Mouse (Mus musculus): ENCODE data around the gene Rab14. TPM values are rescaled to one million over a fixed set of nuclear protein-coding genes. Genes with fewer than 3 reads are reported as not detected.

Gene Rab14
- polyA plus RNA-seq, 1 experiment from 2014 or later = 426 TPM

GRCm38 (mm10) chr2:35165416-35165815 lies 35.5 kb downstream of the Rab14 start:
- no peak for ATAC-seq (ENCODE audit: low read depth)
- WGBS = 95% methylated on average over 13 of the region's 13 CpGs
- Histone ChIP-seq H3K27me3 (ENCODE audit: control insufficient read depth, insufficient read depth, low read length) (no peaks in the 10 kb centered on the region), H3K4me3 (ENCODE audit: low read depth, low read length) (no peak overlapping the region), H3K4me2 (ENCODE audit: low read depth, low read length) (no peak overlapping the region), H3K9ac (replicated peaks; ENCODE audit: low read depth, low read length) (no peak overlapping the region), H3K36me3 (ENCODE audit: control insufficient read depth, insufficient read depth, low read length) (peaks cover 41% of the 10 kb centered on the region), H3K4me1 (ENCODE audit: control insufficient read depth, insufficient read depth, low read length) (no peaks in the 10 kb centered on the region), H3K9me3 (ENCODE audit: control insufficient read depth, low read length) (no peaks in the 10 kb centered on the region), H3K27ac (ENCODE audit: low read depth, low read length) (no peak overlapping the region)

GRCm38 (mm10) chr2:35163396-35163795 lies 37.5 kb downstream of the Rab14 start:
- WGBS = 92% methylated on average over 5 of the region's 5 CpGs
- no peak for ATAC-seq (ENCODE audit: low read depth)
- Histone ChIP-seq H3K4me1 (ENCODE audit: control insufficient read depth, insufficient read depth, low read length) (no peaks in the 10 kb centered on the region), H3K4me3 (ENCODE audit: low read depth, low read length) (no peak overlapping the region), H3K4me2 (ENCODE audit: low read depth, low read length) (no peak overlapping the region), H3K9me3 (ENCODE audit: control insufficient read depth, low read length) (no peaks in the 10 kb centered on the region), H3K27me3 (ENCODE audit: control insufficient read depth, insufficient read depth, low read length) (no peaks in the 10 kb centered on the region), H3K27ac (ENCODE audit: low read depth, low read length) (no peak overlapping the region), H3K9ac (replicated peaks; ENCODE audit: low read depth, low read length) (no peak overlapping the region), H3K36me3 (ENCODE audit: control insufficient read depth, insufficient read depth, low read length) (peaks cover 41% of the 10 kb centered on the region)

GRCm38 (mm10) chr2:35161846-35162488 lies 39.0 kb downstream of the Rab14 start:
- Histone ChIP-seq H3K36me3 (ENCODE audit: control insufficient read depth, insufficient read depth, low read length) (peaks cover 43% of the 10 kb centered on the region), H3K4me1 (ENCODE audit: control insufficient read depth, insufficient read depth, low read length) (no peaks in the 10 kb centered on the region), H3K4me3 (ENCODE audit: low read depth, low read length) (no peak overlapping the region), H3K9me3 (ENCODE audit: control insufficient read depth, low read length) (no peaks in the 10 kb centered on the region), H3K27ac (ENCODE audit: low read depth, low read length) (no peak overlapping the region), H3K27me3 (ENCODE audit: control insufficient read depth, insufficient read depth, low read length) (no peaks in the 10 kb centered on the region), H3K4me2 (ENCODE audit: low read depth, low read length) (no peak overlapping the region), H3K9ac (replicated peaks; ENCODE audit: low read depth, low read length) (no peak overlapping the region)
- 87% methylated on average over 4 of the region's 4 CpGs for WGBS
- no peak for ATAC-seq (ENCODE audit: low read depth)

GRCm38 (mm10) chr2:35160206-35160605 lies 40.7 kb downstream of the Rab14 start:
- WGBS = 43% methylated on average over 5 of the region's 5 CpGs
- Histone ChIP-seq H3K4me3 (ENCODE audit: low read depth, low read length) (no peak overlapping the region), H3K27me3 (ENCODE audit: control insufficient read depth, insufficient read depth, low read length) (no peaks in the 10 kb centered on the region), H3K27ac (ENCODE audit: low read depth, low read length) (no peak overlapping the region), H3K4me1 (ENCODE audit: control insufficient read depth, insufficient read depth, low read length) (no peaks in the 10 kb centered on the region), H3K9ac (replicated peaks; ENCODE audit: low read depth, low read length) (no peak overlapping the region), H3K4me2 (ENCODE audit: low read depth, low read length) (no peak overlapping the region), H3K9me3 (ENCODE audit: control insufficient read depth, low read length) (no peaks in the 10 kb centered on the region), H3K36me3 (ENCODE audit: control insufficient read depth, insufficient read depth, low read length) (peaks cover 43% of the 10 kb centered on the region)
- no peak for ATAC-seq (ENCODE audit: low read depth)

- Histone ChIP-seq H3K4me3 (ENCODE audit: low read depth, low read length) (no peak overlapping the region), H3K9ac (replicated peaks; ENCODE audit: low read depth, low read length) (no peak overlapping the region), H3K9me3 (ENCODE audit: control insufficient read depth, low read length) (no peaks in the 10 kb centered on the region), H3K27me3 (ENCODE audit: control insufficient read depth, insufficient read depth, low read length) (no peaks in the 10 kb centered on the region), H3K4me1 (ENCODE audit: control insufficient read depth, insufficient read depth, low read length) (no peaks in the 10 kb centered on the region), H3K36me3 (ENCODE audit: control insufficient read depth, insufficient read depth, low read length) (peaks cover 50% of the 10 kb centered on the region), H3K4me2 (ENCODE audit: low read depth, low read length) (no peak overlapping the region), H3K27ac (ENCODE audit: low read depth, low read length) (no peak overlapping the region)
- ATAC-seq (ENCODE audit: low read depth) = no peak
- WGBS = 93% methylated on average over 3 of the region's 3 CpGs
Observed at GRCm38 (mm10) chr2:35158358-35158757, 42.6 kb downstream of the Rab14 start.

GRCm38 (mm10) chr2:35157836-35158235 lies 43.1 kb downstream of the Rab14 start:
- H3K27me3 ChIP-seq (ENCODE audit: control insufficient read depth, insufficient read depth, low read length) = no peaks in the 10 kb centered on the region
- no peak for ATAC-seq (ENCODE audit: low read depth)
- H3K27ac ChIP-seq (ENCODE audit: low read depth, low read length) = no peak overlapping the region
- no peak overlapping the region for H3K4me3 ChIP-seq (ENCODE audit: low read depth, low read length)
- no peaks in the 10 kb centered on the region for H3K9me3 ChIP-seq (ENCODE audit: control insufficient read depth, low read length)
- no peak overlapping the region for H3K9ac ChIP-seq (replicated peaks; ENCODE audit: low read depth, low read length)
- no peak overlapping the region for H3K4me2 ChIP-seq (ENCODE audit: low read depth, low read length)
- H3K4me1 ChIP-seq (ENCODE audit: control insufficient read depth, insufficient read depth, low read length) = no peaks in the 10 kb centered on the region
- peaks cover 50% of the 10 kb centered on the region for H3K36me3 ChIP-seq (ENCODE audit: control insufficient read depth, insufficient read depth, low read length)
- WGBS = 92% methylated on average over 7 of the region's 7 CpGs

GRCm38 (mm10) chr2:35156985-35157384 lies 43.9 kb downstream of the Rab14 start:
- no peak for ATAC-seq (ENCODE audit: low read depth)
- H3K36me3 ChIP-seq (ENCODE audit: control insufficient read depth, insufficient read depth, low read length) = peaks cover 46% of the 10 kb centered on the region
- 90% methylated on average over 2 of the region's 2 CpGs for WGBS
- no peaks in the 10 kb centered on the region for H3K9me3 ChIP-seq (ENCODE audit: control insufficient read depth, low read length)
- no peak overlapping the region for H3K4me3 ChIP-seq (ENCODE audit: low read depth, low read length)
- H3K4me1 ChIP-seq (ENCODE audit: control insufficient read depth, insufficient read depth, low read length) = no peaks in the 10 kb centered on the region
- H3K27ac ChIP-seq (ENCODE audit: low read depth, low read length) = no peak overlapping the region
- no peak overlapping the region for H3K4me2 ChIP-seq (ENCODE audit: low read depth, low read length)
- no peak overlapping the region for H3K9ac ChIP-seq (replicated peaks; ENCODE audit: low read depth, low read length)
- no peaks in the 10 kb centered on the region for H3K27me3 ChIP-seq (ENCODE audit: control insufficient read depth, insufficient read depth, low read length)

- Histone ChIP-seq H3K4me1 (ENCODE audit: control insufficient read depth, insufficient read depth, low read length) (no peaks in the 10 kb centered on the region), H3K27me3 (ENCODE audit: control insufficient read depth, insufficient read depth, low read length) (no peaks in the 10 kb centered on the region), H3K9me3 (ENCODE audit: control insufficient read depth, low read length) (no peaks in the 10 kb centered on the region), H3K4me3 (ENCODE audit: low read depth, low read length) (no peak overlapping the region), H3K9ac (replicated peaks; ENCODE audit: low read depth, low read length) (no peak overlapping the region), H3K27ac (ENCODE audit: low read depth, low read length) (no peak overlapping the region), H3K36me3 (ENCODE audit: control insufficient read depth, insufficient read depth, low read length) (peaks cover 65% of the 10 kb centered on the region), H3K4me2 (ENCODE audit: low read depth, low read length) (no peak overlapping the region)
- no peak for ATAC-seq (ENCODE audit: low read depth)
- 86% methylated on average over 8 of the region's 8 CpGs for WGBS
Observed at GRCm38 (mm10) chr2:35153844-35154554, 46.9 kb downstream of the Rab14 start.

- H3K27ac ChIP-seq (ENCODE audit: low read depth, low read length) = no peak overlapping the region
- H3K9me3 ChIP-seq (ENCODE audit: control insufficient read depth, low read length) = no peaks in the 10 kb centered on the region
- no peaks in the 10 kb centered on the region for H3K4me1 ChIP-seq (ENCODE audit: control insufficient read depth, insufficient read depth, low read length)
- no peak for ATAC-seq (ENCODE audit: low read depth)
- no peak overlapping the region for H3K4me2 ChIP-seq (ENCODE audit: low read depth, low read length)
- no peak overlapping the region for H3K4me3 ChIP-seq (ENCODE audit: low read depth, low read length)
- 65% methylated on average over 6 of the region's 6 CpGs for WGBS
- peaks cover 64% of the 10 kb centered on the region for H3K36me3 ChIP-seq (ENCODE audit: control insufficient read depth, insufficient read depth, low read length)
- no peaks in the 10 kb centered on the region for H3K27me3 ChIP-seq (ENCODE audit: control insufficient read depth, insufficient read depth, low read length)
- H3K9ac ChIP-seq (replicated peaks; ENCODE audit: low read depth, low read length) = no peak overlapping the region
Observed at GRCm38 (mm10) chr2:35153179-35153578, 47.7 kb downstream of the Rab14 start.

Measured in neural tube, embryonic 14.5 days (tissue).